Mouse (Mus musculus) testis, adult 2 months (tissue): ENCODE results near the gene Ano10. TPM values are rescaled to one million over a fixed set of nuclear protein-coding genes. Genes with fewer than 3 reads are reported as not detected.
A peak's percentile ranks its signal among the peaks of the same experiment; 100 is the strongest.

Experiments used
- H3K27ac ChIP-seq: fragments of 200-500 bp; 2 replicates; pipeline ENCODE4 v1.5.1; 2012; ENCODE audit warnings: low read depth, low read length; ENCODE audit not compliant: control insufficient read depth, insufficient read depth
- H3K27me3 ChIP-seq: fragments of 200-500 bp; 2 replicates; pipeline ENCODE4 v1.6.1; 2012; ENCODE audit warnings: mild to moderate bottlenecking, low read length, moderate library complexity; ENCODE audit not compliant: control insufficient read depth, insufficient read depth
- H3K36me3 ChIP-seq: fragments of 200-500 bp; 2 replicates; pipeline ENCODE4 v1.6.1; 2012; ENCODE audit warnings: mild to moderate bottlenecking, low read length; ENCODE audit not compliant: control insufficient read depth, insufficient read depth
- H3K4me1 ChIP-seq: fragments of 200-500 bp; 2 replicates; pipeline ENCODE4 v1.6.1; 2012; ENCODE audit warnings: low read length; ENCODE audit not compliant: control insufficient read depth, insufficient read depth
- H3K4me3 ChIP-seq: fragments of 200-500 bp; 2 replicates; pipeline ENCODE4 v1.5.1; 2012; ENCODE audit warnings: low read depth, mild to moderate bottlenecking, low read length, moderate library complexity, mixed read lengths; ENCODE audit not compliant: control insufficient read depth
- CTCF ChIP-seq: fragments of 200-500 bp; IDR thresholded peaks from 2 replicates; pipeline ENCODE4 v1.5.1; 2012; ENCODE audit warnings: low read depth, mild to moderate bottlenecking, inconsistent platforms, low read length, moderate library complexity; ENCODE audit not compliant: control insufficient read depth, insufficient read depth, insufficient replicate concordance
- POLR2A ChIP-seq: fragments of 200-500 bp; IDR thresholded peaks from 2 replicates; pipeline ENCODE4 v1.6.1; 2012; ENCODE audit warnings: low read depth, mild to moderate bottlenecking, inconsistent platforms, low read length, moderate library complexity; ENCODE audit not compliant: control insufficient read depth
- polyA plus RNA-seq: library from polyadenylated mRNA; depleted of rRNA; stranded (reverse); fragments of >200 nt; gene quantifications from 2 replicates; pipeline ENCODE4 v1.2.3, GENCODE M21; 2012

Ano10 gene
- polyA plus RNA-seq, 1 experiment: 53.8 TPM

DNA sequence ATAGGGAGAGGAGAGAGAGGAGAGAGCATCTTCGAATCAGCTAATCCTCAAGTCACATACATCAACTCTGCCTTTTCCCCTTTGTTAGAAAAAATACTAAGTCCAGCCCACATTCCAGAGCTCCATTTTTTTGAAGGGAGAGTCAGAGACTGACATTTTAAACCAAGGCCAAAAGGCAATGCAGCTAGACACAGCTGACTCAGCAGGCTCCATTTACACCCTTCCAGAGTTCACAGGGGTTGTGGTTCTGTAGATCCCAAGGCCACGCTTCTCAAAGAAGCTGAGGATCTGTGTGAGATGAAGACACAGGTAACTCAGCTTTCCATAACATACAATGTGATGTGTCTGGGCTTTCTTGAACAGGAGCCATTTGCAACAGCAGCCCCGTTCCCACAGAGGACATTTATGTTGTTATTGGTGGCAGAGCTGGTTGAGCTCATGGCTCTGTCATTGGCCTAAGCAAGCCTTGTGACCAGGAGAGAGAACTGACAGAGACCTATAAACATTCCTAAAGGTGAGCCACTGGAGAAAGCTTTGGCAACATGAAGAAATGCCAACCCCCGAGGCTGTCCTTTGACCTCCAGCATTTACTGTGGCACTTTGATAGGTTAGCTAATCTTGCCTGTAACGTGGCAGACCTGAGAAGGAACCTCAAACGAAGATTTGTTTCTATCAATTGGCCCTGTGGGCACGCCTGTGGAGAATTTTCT, 17.0 kb upstream of the Ano10 start:
- Histone ChIP-seq H3K36me3 (no peaks in the 10 kb centered on the region), H3K27ac (no peak overlapping the region), H3K4me3 (no peak overlapping the region; the same call in 1 of the 2 replicates), H3K27me3 (no peaks in the 10 kb centered on the region), H3K4me1 (peaks cover 7% of the 10 kb centered on the region)
- TF ChIP-seq POLR2A (no peak), CTCF (no peak)

DNA sequence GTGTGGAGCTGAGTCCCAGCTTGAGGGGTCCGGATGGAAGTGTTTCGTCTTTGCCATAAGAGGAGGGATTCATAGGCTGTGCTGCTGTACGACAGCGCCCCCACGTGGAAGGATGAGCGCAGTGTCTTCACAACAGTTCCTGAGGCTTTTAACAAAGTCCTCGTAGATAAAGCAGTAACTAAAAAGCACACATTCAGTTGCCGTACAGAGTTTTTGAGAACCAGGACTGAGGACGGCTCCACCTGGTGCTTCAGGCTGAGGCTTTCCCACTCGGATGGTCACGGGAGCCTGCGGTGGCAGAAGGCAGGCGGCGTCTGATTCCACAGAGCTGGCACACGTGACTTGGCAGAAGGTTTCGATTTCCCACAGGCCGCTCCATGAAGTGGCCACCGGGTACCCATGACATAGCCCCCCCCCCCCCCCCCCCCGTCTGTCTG, 16.4 kb upstream of the Ano10 start:
- no peaks in the 10 kb centered on the region for H3K36me3 ChIP-seq
- H3K27me3 ChIP-seq: no peaks in the 10 kb centered on the region
- TF ChIP-seq CTCF (peak; percentile 96), POLR2A (no peak)
- H3K4me3 ChIP-seq: peak overlapping the region; percentile 83
- H3K27ac ChIP-seq: no peak overlapping the region
- peaks cover 7% of the 10 kb centered on the region for H3K4me1 ChIP-seq

DNA sequence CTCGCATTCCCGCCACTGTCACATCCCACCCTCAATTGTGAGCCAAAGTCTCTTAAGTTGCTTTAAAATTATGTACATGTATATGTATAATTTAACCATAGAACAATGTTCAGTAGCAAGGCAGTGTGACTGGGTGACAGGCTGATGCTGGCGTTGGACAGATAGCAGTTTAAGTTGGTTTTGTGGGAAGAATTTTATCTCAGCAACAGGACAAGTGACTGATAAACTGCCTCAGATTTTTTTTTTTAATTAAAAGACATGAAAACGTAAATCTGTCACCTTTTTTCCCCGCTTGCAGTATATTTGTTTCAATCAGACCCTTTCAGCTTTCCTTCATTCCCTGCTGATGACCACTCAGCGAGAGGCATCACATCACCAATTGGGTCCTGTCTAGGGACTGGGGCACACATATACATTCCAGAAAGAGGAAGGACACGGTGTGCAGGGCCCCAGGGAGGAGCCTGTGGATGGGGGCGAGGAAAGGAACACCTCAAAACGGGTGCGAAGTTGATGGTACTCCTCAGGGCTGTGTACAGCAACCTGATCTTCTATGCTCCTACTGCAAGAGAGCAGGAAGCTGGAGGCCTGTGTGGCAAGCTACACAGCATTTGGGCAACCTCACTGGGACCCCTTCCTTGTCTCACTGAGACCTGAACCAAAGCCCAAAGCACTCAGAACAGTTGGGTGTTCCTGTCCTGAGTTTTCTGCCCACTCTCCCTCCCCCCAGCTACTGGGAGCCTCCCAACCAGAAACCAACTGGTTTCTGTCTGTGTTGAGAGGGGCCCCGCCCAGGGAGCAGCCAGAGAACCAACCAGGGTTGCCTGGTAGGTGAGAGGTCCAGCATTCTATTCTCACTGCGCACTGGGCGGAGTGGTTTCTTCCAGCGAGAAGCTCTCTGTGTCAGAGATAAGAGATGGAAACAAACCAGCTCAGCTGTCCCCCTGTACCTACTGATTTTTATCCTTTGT, 15.1 kb upstream of the Ano10 start:
- Histone ChIP-seq H3K27me3 (no peaks in the 10 kb centered on the region), H3K4me1 (peaks cover 7% of the 10 kb centered on the region), H3K36me3 (no peaks in the 10 kb centered on the region), H3K4me3 (no peak overlapping the region), H3K27ac (no peak overlapping the region)
- TF ChIP-seq CTCF: no peak
- TF ChIP-seq POLR2A: no peak

DNA sequence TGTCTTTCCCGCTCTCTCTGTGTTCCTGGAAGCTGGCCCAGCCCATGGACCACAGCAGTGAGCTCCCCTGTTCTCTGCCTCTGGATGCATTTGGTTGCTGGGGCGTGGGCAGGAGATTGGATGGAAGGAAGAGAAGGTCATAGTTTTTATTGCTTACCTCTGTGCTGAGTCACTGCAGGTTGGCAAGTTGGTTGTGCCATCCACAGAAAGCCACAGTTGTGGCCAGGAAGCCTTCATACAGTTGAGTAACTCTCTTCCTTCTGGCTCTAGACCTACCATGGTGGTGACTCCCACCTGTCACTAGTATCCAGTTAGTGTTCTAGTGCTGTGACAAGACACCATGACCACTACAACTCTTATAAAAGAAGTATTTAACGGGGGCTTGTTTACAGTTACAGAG, 11.1 kb upstream of the Ano10 start:
- Histone ChIP-seq H3K36me3 (no peaks in the 10 kb centered on the region), H3K4me1 (peaks cover 3% of the 10 kb centered on the region), H3K4me3 (no peak overlapping the region), H3K27ac (no peak overlapping the region), H3K27me3 (no peaks in the 10 kb centered on the region)
- TF ChIP-seq CTCF (no peak), POLR2A (no peak)

DNA sequence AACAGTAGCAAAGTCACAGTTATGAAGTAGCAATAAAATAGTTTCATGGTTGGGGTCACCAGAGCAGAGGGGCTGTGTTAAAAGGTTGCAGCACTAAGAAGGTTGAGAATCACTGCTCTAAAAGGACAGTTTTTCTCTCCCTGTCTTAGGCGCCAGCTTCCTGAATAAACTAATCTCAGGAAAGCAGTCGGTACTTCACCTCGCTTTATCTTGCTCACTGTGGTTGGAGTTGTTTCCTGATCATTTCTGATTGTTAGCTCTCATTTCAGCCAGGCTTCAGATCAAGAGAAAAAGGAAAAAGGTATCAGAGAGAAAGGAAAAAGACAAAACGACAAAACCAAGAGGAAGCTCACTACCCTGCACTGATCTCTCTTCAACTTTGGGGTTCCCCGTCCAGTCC, 1.9 kb upstream of the Ano10 start:
- no peaks in the 10 kb centered on the region for H3K36me3 ChIP-seq
- no peak overlapping the region for H3K27ac ChIP-seq
- no peaks in the 10 kb centered on the region for H3K27me3 ChIP-seq
- peaks cover 4% of the 10 kb centered on the region for H3K4me1 ChIP-seq
- no peak overlapping the region for H3K4me3 ChIP-seq
- TF ChIP-seq CTCF (no peak), POLR2A (no peak)

DNA sequence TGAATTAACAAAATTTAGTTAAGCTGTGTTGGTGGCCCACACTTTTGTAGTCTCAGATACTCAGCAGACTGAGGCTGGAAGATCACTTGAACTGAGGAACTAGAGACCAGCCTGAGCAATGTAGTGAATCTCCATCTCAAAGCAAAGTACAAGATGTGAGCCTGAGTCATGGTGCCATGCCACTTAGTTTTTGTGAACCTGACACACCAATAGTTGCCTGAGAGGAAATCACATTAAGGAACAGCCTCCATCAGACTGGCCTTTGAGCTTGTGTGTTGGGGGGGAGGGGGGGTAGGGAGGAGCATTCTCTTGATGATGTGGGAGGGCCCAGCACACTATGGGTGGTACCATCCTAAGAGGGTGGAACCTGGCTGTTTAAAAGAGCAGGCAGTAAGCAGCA, 1.2 kb upstream of the Ano10 start:
- no peak overlapping the region for H3K4me3 ChIP-seq
- H3K27ac ChIP-seq: no peak overlapping the region
- no peaks in the 10 kb centered on the region for H3K27me3 ChIP-seq
- no peaks in the 10 kb centered on the region for H3K36me3 ChIP-seq
- H3K4me1 ChIP-seq: peaks cover 4% of the 10 kb centered on the region
- TF ChIP-seq CTCF (no peak), POLR2A (no peak)

DNA sequence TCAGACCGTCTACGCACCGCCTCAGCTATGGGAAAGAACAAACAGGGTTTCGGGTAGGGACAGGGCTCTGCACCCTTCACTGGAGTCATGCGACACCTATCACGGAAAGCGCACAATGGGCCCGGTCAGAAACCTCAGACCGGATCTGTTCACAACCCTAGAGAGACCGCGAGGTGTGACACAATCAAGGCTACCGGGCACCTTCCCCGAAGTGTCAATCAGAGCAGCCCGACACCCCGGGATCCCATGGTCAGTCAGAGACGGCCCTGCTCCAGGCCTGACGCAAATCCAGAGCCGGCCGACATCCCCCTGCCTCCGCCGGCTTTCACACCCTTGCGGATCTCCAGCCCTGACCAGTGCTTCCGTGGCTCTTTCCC, 370 bp downstream of the Ano10 start:
- Histone ChIP-seq H3K36me3 (no peaks in the 10 kb centered on the region), H3K4me1 (peaks cover 4% of the 10 kb centered on the region), H3K4me3 (peak overlapping the region; percentile 99), H3K27me3 (no peaks in the 10 kb centered on the region), H3K27ac (peak overlapping the region; percentile 95)
- TF ChIP-seq POLR2A: no peak
- TF ChIP-seq CTCF: no peak
